Mouse (Mus musculus): ENCODE results near the gene Ugt1a1. TPM values are rescaled to one million over a fixed set of nuclear protein-coding genes. Genes with fewer than 3 reads are reported as not detected.
A peak's percentile ranks its signal among the peaks of the same experiment; 100 is the strongest.

The Ugt1a1 gene
- polyA plus RNA-seq, 1 experiment from 2014 or later, result not detected

DNA sequence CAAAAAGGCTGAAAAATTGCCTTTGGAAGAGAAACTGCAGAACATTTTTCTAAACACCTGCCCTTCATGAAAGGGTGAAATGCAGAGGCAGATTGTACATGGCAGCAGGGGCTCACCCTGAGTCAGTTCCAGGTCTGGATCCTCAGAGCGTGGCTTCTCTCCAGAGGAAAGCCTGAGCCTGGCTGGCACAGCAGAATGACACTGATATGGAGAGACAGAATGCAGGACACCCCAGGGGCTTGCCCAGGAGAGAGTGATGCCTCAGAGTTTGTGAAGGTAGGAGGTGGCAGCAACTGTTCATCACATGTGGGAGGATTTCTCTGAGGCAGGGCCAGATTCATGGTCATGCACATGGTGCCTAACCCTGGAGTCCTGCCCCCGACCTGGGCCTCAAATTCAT lies 11.8 kb upstream of the Ugt1a1 start:
- Histone ChIP-seq H3K27me3 (ENCODE audit: control insufficient read depth, insufficient read depth, low read length) (no peaks in the 10 kb centered on the region), H3K4me2 (ENCODE audit: low read length) (no peak overlapping the region), H3K27ac (replicated peaks in 1 of 2; ENCODE audit: control insufficient read depth in 1 of 2, insufficient read depth in 1 of 2, low read depth in 2 of 2, low read length in 2 of 2) (no peak overlapping the region), H3K4me1 (ENCODE audit: control insufficient read depth in 2 of 2, insufficient read depth in 2 of 2, low read length in 2 of 2) (peaks cover 0 to under 1% of the 10 kb centered on the region in 2 experiments; a peak in 1 of 4 replicates), H3K9me3 (ENCODE audit: control insufficient read depth, low read length) (no peaks in the 10 kb centered on the region), H3K36me3 (ENCODE audit: control insufficient read depth, insufficient read depth, low read length) (no peaks in the 10 kb centered on the region), H3K4me3 (ENCODE audit: control insufficient read depth in 1 of 2, insufficient read depth in 1 of 2, low read depth in 1 of 2, low read length in 2 of 2) (no peak overlapping the region), H3K9ac (ENCODE audit: low read length) (no peak overlapping the region)
- ATAC-seq (ENCODE audit: insufficient number of reproducible peaks, insufficient read depth, low FRiP score, low read depth), result no peak
- WGBS, result 61% methylated on average over 2 of the region's 2 CpGs

DNA sequence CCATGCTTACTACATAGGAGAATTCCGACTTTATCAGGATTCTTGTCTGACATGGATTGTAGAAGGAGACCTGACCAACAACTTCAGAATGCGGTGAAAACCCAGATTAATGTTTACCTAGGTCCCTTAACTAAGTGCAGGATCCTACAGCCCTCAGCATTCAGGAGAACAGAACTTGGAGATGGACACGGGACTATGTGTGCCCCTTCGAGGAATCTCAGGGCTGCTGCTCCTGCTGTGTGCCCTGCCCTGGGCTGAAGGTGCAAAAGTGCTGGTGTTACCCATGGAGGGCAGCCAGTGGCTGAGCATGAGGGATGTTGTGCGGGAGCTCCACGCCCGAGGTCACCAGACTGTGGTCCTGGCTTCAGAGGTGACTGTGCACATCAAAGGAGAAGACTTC lies 11.3 kb upstream of the Ugt1a1 start, which contains the start of gene Ugt1a2:
TSS of gene Ugt1a2 (plus strand) at position 146 of the 400 bp plus-strand sequence.
- Histone ChIP-seq H3K36me3 (ENCODE audit: control insufficient read depth, insufficient read depth, low read length) (no peaks in the 10 kb centered on the region), H3K9ac (ENCODE audit: low read length) (no peak within 1 kb of the TSS), H3K27me3 (ENCODE audit: control insufficient read depth, insufficient read depth, low read length) (no peaks in the 10 kb centered on the region), H3K27ac (replicated peaks in 1 of 2; ENCODE audit: control insufficient read depth in 1 of 2, insufficient read depth in 1 of 2, low read depth in 2 of 2, low read length in 2 of 2) (no peak within 1 kb of the TSS), H3K9me3 (ENCODE audit: control insufficient read depth, low read length) (no peaks in the 10 kb centered on the region), H3K4me1 (ENCODE audit: control insufficient read depth in 2 of 2, insufficient read depth in 2 of 2, low read length in 2 of 2) (peaks cover 0 to 3% of the 10 kb centered on the region in 2 experiments; a peak in 1 of 4 replicates), H3K4me3 (ENCODE audit: control insufficient read depth in 1 of 2, insufficient read depth in 1 of 2, low read depth in 1 of 2, low read length in 2 of 2) (no peak within 1 kb of the TSS), H3K4me2 (ENCODE audit: low read length) (no peak within 1 kb of the TSS)
- WGBS, result 72% methylated on average over 7 of the region's 7 CpGs
- ATAC-seq (ENCODE audit: insufficient number of reproducible peaks, insufficient read depth, low FRiP score, low read depth), result no peak

DNA sequence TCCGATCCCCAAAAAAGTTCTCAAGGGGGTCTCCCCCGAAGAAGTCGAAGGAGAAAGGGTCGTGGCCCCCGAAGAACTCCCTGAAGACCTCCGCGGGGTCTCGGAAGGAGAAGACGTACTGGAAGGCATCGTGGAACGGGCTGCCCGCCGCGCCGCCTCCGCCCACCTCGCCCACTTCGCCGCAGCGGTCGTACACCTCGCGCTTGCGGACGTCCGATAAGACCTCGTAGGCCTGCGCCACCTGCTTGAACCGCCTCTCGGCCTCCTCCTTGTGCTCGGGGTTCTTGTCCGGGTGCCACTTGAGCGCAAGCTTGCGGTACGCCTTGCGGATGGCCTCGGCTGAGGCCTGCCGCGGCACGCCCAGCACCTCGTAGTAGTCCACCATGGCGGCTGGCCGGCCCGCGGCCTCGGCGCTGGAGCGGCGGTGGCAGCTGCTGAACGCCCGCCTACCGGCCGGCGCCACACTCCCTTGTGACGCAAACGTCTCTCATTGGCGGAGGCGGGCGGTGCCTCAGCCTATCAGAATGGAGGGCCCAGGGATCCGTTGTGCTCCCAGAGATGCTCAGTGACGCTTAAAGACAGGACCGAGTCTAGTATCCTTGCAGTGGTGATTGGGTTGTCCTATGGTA lies 6.4 kb upstream of the Ugt1a1 start, which contains the start of gene Dnajb3:
TSS of gene Dnajb3 (minus strand) at position 489 of the 629 bp plus-strand sequence.
- 5% methylated on average over 62 of the region's 62 CpGs for WGBS
- Histone ChIP-seq H3K27me3 (ENCODE audit: control insufficient read depth, insufficient read depth, low read length) (no peaks in the 10 kb centered on the region), H3K4me3 (ENCODE audit: control insufficient read depth in 1 of 2, insufficient read depth in 1 of 2, low read depth in 1 of 2, low read length in 2 of 2) (peak within 1 kb of the TSS; percentile 49 to 66), H3K9me3 (ENCODE audit: control insufficient read depth, low read length) (no peaks in the 10 kb centered on the region), H3K4me2 (ENCODE audit: low read length) (peak within 1 kb of the TSS; percentile 84), H3K9ac (ENCODE audit: low read length) (peak within 1 kb of the TSS; percentile 76), H3K36me3 (ENCODE audit: control insufficient read depth, insufficient read depth, low read length) (no peaks in the 10 kb centered on the region), H3K27ac (replicated peaks in 1 of 2; ENCODE audit: control insufficient read depth in 1 of 2, insufficient read depth in 1 of 2, low read depth in 2 of 2, low read length in 2 of 2) (no peak within 1 kb of the TSS), H3K4me1 (ENCODE audit: control insufficient read depth in 2 of 2, insufficient read depth in 2 of 2, low read length in 2 of 2) (peaks cover 3% of the 10 kb centered on the region in 2 experiments; a peak in 2 of 4 replicates)
- peak; percentile 90 for ATAC-seq (ENCODE audit: insufficient number of reproducible peaks, insufficient read depth, low FRiP score, low read depth)

- Histone ChIP-seq H3K4me2 (ENCODE audit: low read length) (no peak overlapping the region), H3K4me1 (ENCODE audit: control insufficient read depth in 2 of 2, insufficient read depth in 2 of 2, low read length in 2 of 2) (peaks cover 3% of the 10 kb centered on the region in 2 experiments; a peak in 2 of 4 replicates), H3K27me3 (ENCODE audit: control insufficient read depth, insufficient read depth, low read length) (no peaks in the 10 kb centered on the region), H3K9ac (ENCODE audit: low read length) (no peak overlapping the region), H3K27ac (replicated peaks in 1 of 2; ENCODE audit: control insufficient read depth in 1 of 2, insufficient read depth in 1 of 2, low read depth in 2 of 2, low read length in 2 of 2) (no peak overlapping the region), H3K4me3 (ENCODE audit: control insufficient read depth in 1 of 2, insufficient read depth in 1 of 2, low read depth in 1 of 2, low read length in 2 of 2) (no peak overlapping the region), H3K9me3 (ENCODE audit: control insufficient read depth, low read length) (peaks cover 8% of the 10 kb centered on the region), H3K36me3 (ENCODE audit: control insufficient read depth, insufficient read depth, low read length) (no peaks in the 10 kb centered on the region)
- ATAC-seq (ENCODE audit: insufficient number of reproducible peaks, insufficient read depth, low FRiP score, low read depth), result no peak
- WGBS, result 43% methylated on average over 2 of the region's 2 CpGs
These were observed 4.8 kb upstream of the Ugt1a1 start for GRCm38 (mm10) chr1:88206843-88207479.

DNA sequence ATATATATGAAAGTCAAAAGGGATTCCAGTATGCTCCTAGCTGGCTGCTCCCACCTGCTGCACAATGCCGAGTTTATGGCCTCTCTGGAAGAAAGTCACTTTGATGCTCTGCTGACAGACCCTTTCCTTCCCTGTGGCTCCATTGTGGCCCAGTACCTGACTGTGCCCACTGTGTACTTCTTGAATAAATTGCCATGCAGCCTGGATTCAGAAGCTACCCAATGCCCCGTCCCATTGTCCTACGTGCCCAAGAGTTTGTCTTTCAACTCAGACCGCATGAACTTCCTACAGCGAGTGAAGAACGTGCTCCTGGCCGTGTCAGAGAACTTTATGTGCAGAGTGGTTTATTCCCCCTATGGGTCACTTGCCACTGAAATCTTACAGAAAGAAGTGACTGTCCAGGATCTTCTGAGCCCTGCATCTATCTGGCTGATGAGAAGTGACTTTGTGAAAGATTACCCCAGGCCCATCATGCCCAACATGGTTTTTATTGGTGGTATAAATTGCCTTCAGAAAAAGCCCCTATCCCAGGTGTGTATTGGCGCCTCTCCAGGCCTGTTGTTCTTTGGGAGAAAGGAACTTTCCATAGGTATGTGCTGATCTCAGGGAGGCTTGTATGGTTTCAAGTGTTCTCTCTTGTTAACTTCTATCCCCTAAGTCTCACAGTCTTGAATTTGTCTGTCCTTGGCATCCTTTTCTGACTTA lies 734 bp downstream of the Ugt1a1 start:
- Histone ChIP-seq H3K9me3 (ENCODE audit: control insufficient read depth, low read length) (peaks cover 47% of the 10 kb centered on the region), H3K4me2 (ENCODE audit: low read length) (no peak overlapping the region), H3K9ac (ENCODE audit: low read length) (no peak overlapping the region), H3K4me1 (ENCODE audit: control insufficient read depth in 2 of 2, insufficient read depth in 2 of 2, low read length in 2 of 2) (no peaks in the 10 kb centered on the region), H3K27me3 (ENCODE audit: control insufficient read depth, insufficient read depth, low read length) (no peaks in the 10 kb centered on the region), H3K36me3 (ENCODE audit: control insufficient read depth, insufficient read depth, low read length) (no peaks in the 10 kb centered on the region), H3K4me3 (ENCODE audit: control insufficient read depth in 1 of 2, insufficient read depth in 1 of 2, low read depth in 1 of 2, low read length in 2 of 2) (no peak overlapping the region), H3K27ac (replicated peaks in 1 of 2; ENCODE audit: control insufficient read depth in 1 of 2, insufficient read depth in 1 of 2, low read depth in 2 of 2, low read length in 2 of 2) (no peak overlapping the region)
- peak; percentile 13; the same call in 1 of the 2 replicates for ATAC-seq (ENCODE audit: insufficient number of reproducible peaks, insufficient read depth, low FRiP score, low read depth)
- 56% methylated on average over 8 of the region's 8 CpGs for WGBS

DNA sequence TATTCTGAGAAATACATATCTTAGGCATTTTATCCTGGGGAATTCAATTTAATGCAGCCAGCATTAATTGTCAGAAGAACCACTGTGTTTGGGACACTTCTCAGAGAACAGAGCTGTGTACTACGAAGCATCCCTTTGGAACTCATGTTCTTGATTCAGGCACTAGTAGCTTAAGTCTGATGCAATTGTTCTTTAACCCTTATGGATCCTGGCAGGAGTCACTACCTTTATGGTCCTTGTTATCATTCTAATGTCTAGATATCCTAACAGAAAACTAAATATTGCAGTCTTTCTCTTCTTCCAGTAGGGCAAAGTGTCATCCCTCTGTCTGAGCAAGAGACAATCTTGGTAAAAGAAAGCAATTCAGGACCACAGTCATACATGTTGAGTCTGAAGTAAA lies 1.3 kb downstream of the Ugt1a1 start:
- H3K4me3 ChIP-seq (ENCODE audit: control insufficient read depth in 1 of 2, insufficient read depth in 1 of 2, low read depth in 1 of 2, low read length in 2 of 2), result no peak overlapping the region
- H3K27me3 ChIP-seq (ENCODE audit: control insufficient read depth, insufficient read depth, low read length), result no peaks in the 10 kb centered on the region
- H3K4me1 ChIP-seq (ENCODE audit: control insufficient read depth in 2 of 2, insufficient read depth in 2 of 2, low read length in 2 of 2), result no peaks in the 10 kb centered on the region
- no peaks in the 10 kb centered on the region for H3K36me3 ChIP-seq (ENCODE audit: control insufficient read depth, insufficient read depth, low read length)
- H3K9ac ChIP-seq (ENCODE audit: low read length), result no peak overlapping the region
- ATAC-seq (ENCODE audit: insufficient number of reproducible peaks, insufficient read depth, low FRiP score, low read depth), result no peak
- H3K4me2 ChIP-seq (ENCODE audit: low read length), result no peak overlapping the region
- H3K9me3 ChIP-seq (ENCODE audit: control insufficient read depth, low read length), result peaks cover 47% of the 10 kb centered on the region
- no peak overlapping the region for H3K27ac ChIP-seq (replicated peaks in 1 of 2; ENCODE audit: control insufficient read depth in 1 of 2, insufficient read depth in 1 of 2, low read depth in 2 of 2, low read length in 2 of 2)
- 68% methylated on average over 1 of the region's 1 CpGs for WGBS

DNA sequence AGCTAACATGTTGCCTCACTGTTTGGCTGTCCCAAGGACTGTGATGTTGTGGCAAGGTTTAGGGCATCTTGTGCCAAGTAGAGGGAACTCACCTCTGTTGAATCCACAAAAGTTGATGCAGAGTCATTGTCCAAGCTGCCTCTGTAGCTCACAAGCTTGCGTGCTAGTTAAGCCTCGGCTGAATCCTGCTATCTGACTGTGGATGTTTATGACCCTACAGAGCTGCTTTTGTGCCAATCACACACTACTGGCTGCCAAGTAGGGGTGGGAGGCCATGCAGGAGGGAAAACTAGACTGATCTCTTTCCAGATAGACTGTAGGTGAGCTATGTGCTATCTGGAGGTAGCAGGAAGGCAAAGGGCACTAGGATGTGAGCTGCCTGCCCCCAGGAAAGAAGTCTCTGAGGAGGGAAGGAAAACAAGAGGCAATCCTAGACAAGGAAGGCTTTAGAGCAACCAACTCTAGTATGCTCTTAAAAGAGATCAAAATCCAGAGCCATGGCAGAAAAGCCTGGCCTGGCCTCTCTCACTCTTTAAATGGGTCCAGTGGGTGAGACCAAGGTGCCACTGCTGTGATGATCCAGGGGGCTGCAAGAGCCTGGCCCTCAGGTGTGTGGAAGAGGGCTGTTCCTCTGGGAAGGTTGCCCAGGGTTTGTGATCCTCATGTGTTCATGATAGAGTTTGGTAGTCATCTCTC lies 2.2 kb downstream of the Ugt1a1 start:
- H3K9ac ChIP-seq (ENCODE audit: low read length), result no peak overlapping the region
- H3K27ac ChIP-seq (replicated peaks in 1 of 2; ENCODE audit: control insufficient read depth in 1 of 2, insufficient read depth in 1 of 2, low read depth in 2 of 2, low read length in 2 of 2), result no peak overlapping the region
- H3K4me1 ChIP-seq (ENCODE audit: control insufficient read depth in 2 of 2, insufficient read depth in 2 of 2, low read length in 2 of 2), result no peaks in the 10 kb centered on the region
- no peak overlapping the region for H3K4me3 ChIP-seq (ENCODE audit: control insufficient read depth in 1 of 2, insufficient read depth in 1 of 2, low read depth in 1 of 2, low read length in 2 of 2)
- no peaks in the 10 kb centered on the region for H3K27me3 ChIP-seq (ENCODE audit: control insufficient read depth, insufficient read depth, low read length)
- no peak overlapping the region for H3K4me2 ChIP-seq (ENCODE audit: low read length)
- 67% methylated on average over 2 of the region's 2 CpGs for WGBS
- ATAC-seq (ENCODE audit: insufficient number of reproducible peaks, insufficient read depth, low FRiP score, low read depth), result 0 out of 2 replicates have a peak, but pooled peaks have one; percentile 5
- no peaks in the 10 kb centered on the region for H3K36me3 ChIP-seq (ENCODE audit: control insufficient read depth, insufficient read depth, low read length)
- H3K9me3 ChIP-seq (ENCODE audit: control insufficient read depth, low read length), result peaks cover 47% of the 10 kb centered on the region
